Mouse (Mus musculus) retina, postnatal 1 day (tissue): ENCODE data around the gene Olfr13.
A peak's percentile ranks its signal among the peaks of the same experiment; 100 is the strongest.
"Not testable (repeated sequence)": the region's sequence is repeated elsewhere in the genome, so short reads cannot be mapped to it uniquely, and the experiment has no call there.

Experiments used
- DNase-seq: peaks from one replicate; pipeline ENCODE4 v3.0.0-alpha.2; 2012

The Olfr13 gene

GRCm38 (mm10) chr6:43171840-43172239, at the start of gene Olfr13:
Gene Olfr13, plus strand, starts transcription at chr6:43172140.
- DNase-seq, result no peak

GRCm38 (mm10) chr6:43146267-43146666, 25.7 kb upstream of the Olfr13 start, which contains the start of gene Olfr237-ps1:
Gene Olfr237-ps1, plus strand, starts transcription at chr6:43146567.
- not testable (repeated sequence) for DNase-seq

- peak; percentile 0 for DNase-seq
Measured at GRCm38 (mm10) chr6:43159502-43159901, 12.4 kb upstream of the Olfr13 start.

GRCm38 (mm10) chr6:43162982-43163381, 9.0 kb upstream of the Olfr13 start, which contains the start of gene Olfr437:
Gene Olfr437, plus strand, starts transcription at chr6:43163282.
- no peak for DNase-seq

GRCm38 (mm10) chr6:43167246-43167645, 4.7 kb upstream of the Olfr13 start:
- no peak for DNase-seq

- no peak for DNase-seq
Measured at GRCm38 (mm10) chr6:43178129-43178528, 6.2 kb downstream of the Olfr13 start.

GRCm38 (mm10) chr6:43178584-43179501, 6.9 kb downstream of the Olfr13 start:
- no peak for DNase-seq

- DNase-seq, result no peak
Measured at GRCm38 (mm10) chr6:43190986-43191385, 19.0 kb downstream of the Olfr13 start.

GRCm38 (mm10) chr6:43196781-43197180, 24.8 kb downstream of the Olfr13 start, which contains the start of gene Olfr435:
Gene Olfr435, plus strand, starts transcription at chr6:43197146.
- DNase-seq, result no peak

GRCm38 (mm10) chr6:43198094-43198493, 26.2 kb downstream of the Olfr13 start:
- DNase-seq, result no peak

GRCm38 (mm10) chr6:43202786-43203185, 30.8 kb downstream of the Olfr13 start:
- no peak for DNase-seq

- DNase-seq, result no peak
Measured at GRCm38 (mm10) chr6:43205355-43205754, 33.4 kb downstream of the Olfr13 start.

GRCm38 (mm10) chr6:43212873-43213272, 40.9 kb downstream of the Olfr13 start, which contains the start of gene Olfr434:
Gene Olfr434, plus strand, starts transcription at chr6:43213021.
- DNase-seq, result not testable (repeated sequence)
